Mouse (Mus musculus) neural tube, embryonic 14.5 days (tissue): ENCODE data around the gene Dirc2. TPM values are rescaled to one million over a fixed set of nuclear protein-coding genes. Genes with fewer than 3 reads are reported as not detected.

Experiments
- ATAC-seq: fragments of 200-750 bp; cut with Nextera tagmentation; 2 replicates; pipeline ENCODE4 v1.8.0; 2017; ENCODE audit warnings: low read depth, mild to moderate bottlenecking, moderate TSS enrichment, moderate library complexity
- H3K27ac ChIP-seq: fragments of 300-500 bp; sonication (generic); 2 replicates; pipeline ENCODE4 v1.5.1; 2014; ENCODE audit warnings: low read depth, mild to moderate bottlenecking, control low read depth, low read length, moderate library complexity, mixed read lengths
- H3K27me3 ChIP-seq: fragments of 300-500 bp; sonication (generic); 2 replicates; pipeline ENCODE4 v1.6.1; 2014; ENCODE audit warnings: low read length; ENCODE audit not compliant: control insufficient read depth, insufficient read depth
- H3K36me3 ChIP-seq: fragments of 300-500 bp; sonication (generic); 2 replicates; pipeline ENCODE4 v1.6.1; 2014; ENCODE audit warnings: low read length, mixed read lengths; ENCODE audit not compliant: control insufficient read depth, insufficient read depth
- H3K4me1 ChIP-seq: fragments of 300-500 bp; sonication (generic); 2 replicates; pipeline ENCODE4 v1.6.1; 2014; ENCODE audit warnings: low read length; ENCODE audit not compliant: control insufficient read depth, insufficient read depth
- H3K4me2 ChIP-seq: fragments of 300-500 bp; sonication (generic); 2 replicates; pipeline ENCODE4 v1.6.1; 2014; ENCODE audit warnings: mild to moderate bottlenecking, low read depth, low read length, control low read depth
- H3K4me3 ChIP-seq: fragments of 300-500 bp; sonication (generic); 2 replicates; pipeline ENCODE4 v1.5.1; 2014; ENCODE audit warnings: low read depth, low read length, control low read depth, mixed read lengths
- H3K9ac ChIP-seq: fragments of 300-500 bp; sonication (generic); replicated peaks from 2 replicates; pipeline ENCODE4 v1.6.1; 2014; ENCODE audit warnings: low read depth, mild to moderate bottlenecking, control low read depth, low read length, mixed read lengths
- H3K9me3 ChIP-seq: fragments of 300-500 bp; sonication (generic); 2 replicates; pipeline ENCODE4 v1.6.1; 2016; ENCODE audit warnings: low read length; ENCODE audit not compliant: control insufficient read depth
- WGBS: fragments of 180-500 bp; shearing (Covaris S2); extraction: QIAGEN DNeasy Blood & Tissue Kit; methylation state at CpG from one replicate; pipeline ENCODE4 v1.1.7; 2014; 5-methylcytosine and 5-hydroxymethylcytosine counted together
- polyA plus RNA-seq: library from polyadenylated mRNA; unstranded; fragments of >200 nt; fragmentation: Nextera tagmentation; extraction: Ambion mirVana; gene quantifications from 2 replicates; pipeline ENCODE4 v1.2.1, GENCODE M21; 2014

The Dirc2 gene
- polyA plus RNA-seq, 1 experiment from 2014 or later: 45.9 TPM

- peaks cover 8% of the 10 kb centered on the region; the same call in 1 of the 2 replicates for H3K4me1 ChIP-seq
- no peaks in the 10 kb centered on the region for H3K27me3 ChIP-seq
- ATAC-seq: no peak
- peaks cover 4% of the 10 kb centered on the region; the same call in 1 of the 2 replicates for H3K36me3 ChIP-seq
- H3K4me3 ChIP-seq: no peak overlapping the region
- 42% methylated on average over 6 of the region's 6 CpGs for WGBS
- H3K9ac ChIP-seq: no peak overlapping the region
- no peak overlapping the region for H3K27ac ChIP-seq
- H3K4me2 ChIP-seq: no peak overlapping the region
- no peaks in the 10 kb centered on the region for H3K9me3 ChIP-seq
These were observed 53.8 kb downstream of the Dirc2 start for GRCm38 (mm10) chr16:35715350-35715749.

GRCm38 (mm10) chr16:35714689-35715088 lies 54.5 kb downstream of the Dirc2 start:
- no peak overlapping the region for H3K27ac ChIP-seq
- no peaks in the 10 kb centered on the region for H3K27me3 ChIP-seq
- WGBS: 79% methylated on average over 7 of the region's 7 CpGs

GRCm38 (mm10) chr16:35713606-35714005 lies 55.5 kb downstream of the Dirc2 start:
- Histone ChIP-seq H3K9ac (no peak overlapping the region), H3K9me3 (no peaks in the 10 kb centered on the region), H3K27me3 (no peaks in the 10 kb centered on the region), H3K36me3 (peaks cover 4% of the 10 kb centered on the region; the same call in 1 of the 2 replicates), H3K4me2 (no peak overlapping the region), H3K27ac (no peak overlapping the region), H3K4me3 (no peak overlapping the region), H3K4me1 (peaks cover 8% of the 10 kb centered on the region; the same call in 1 of the 2 replicates)
- 78% methylated on average over 7 of the region's 7 CpGs for whole genome bisulfite sequencing
- ATAC-seq: no peak

More at GRCm38 (mm10) chr16:35714689-35715088, 54.5 kb downstream of the Dirc2 start:
- Histone ChIP-seq H3K9me3 (no peaks in the 10 kb centered on the region), H3K4me2 (no peak overlapping the region), H3K36me3 (peaks cover 4% of the 10 kb centered on the region; the same call in 1 of the 2 replicates), H3K9ac (no peak overlapping the region), H3K4me3 (no peak overlapping the region), H3K4me1 (peaks cover 8% of the 10 kb centered on the region; the same call in 1 of the 2 replicates)
- ATAC-seq: 0 out of 2 replicates have a peak, but pooled peaks have one; percentile 22

GRCm38 (mm10) chr16:35711004-35711403 lies 58.2 kb downstream of the Dirc2 start:
- H3K9me3 ChIP-seq: no peaks in the 10 kb centered on the region
- ATAC-seq: peak; percentile 56
- no peak overlapping the region for H3K4me2 ChIP-seq
- no peaks in the 10 kb centered on the region for H3K27me3 ChIP-seq
- no peak overlapping the region for H3K9ac ChIP-seq
- no peak overlapping the region for H3K4me3 ChIP-seq
- no peaks in the 10 kb centered on the region for H3K36me3 ChIP-seq
- peaks cover 8% of the 10 kb centered on the region; the same call in 1 of the 2 replicates for H3K4me1 ChIP-seq
- 33% methylated on average over 7 of the region's 7 CpGs for WGBS
- no peak overlapping the region for H3K27ac ChIP-seq

GRCm38 (mm10) chr16:35707004-35707403 lies 62.2 kb downstream of the Dirc2 start:
- 95% methylated on average over 5 of the region's 5 CpGs for WGBS
- Histone ChIP-seq H3K9ac (no peak overlapping the region), H3K9me3 (no peaks in the 10 kb centered on the region), H3K4me2 (no peak overlapping the region), H3K27me3 (no peaks in the 10 kb centered on the region), H3K36me3 (no peaks in the 10 kb centered on the region), H3K27ac (no peak overlapping the region), H3K4me3 (no peak overlapping the region), H3K4me1 (peaks cover 4% of the 10 kb centered on the region; the same call in 1 of the 2 replicates)
- no peak for ATAC-seq

GRCm38 (mm10) chr16:35704796-35705195 lies 64.4 kb downstream of the Dirc2 start:
- ATAC-seq: no peak
- Histone ChIP-seq H3K4me3 (no peak overlapping the region), H3K4me1 (no peaks in the 10 kb centered on the region), H3K27me3 (no peaks in the 10 kb centered on the region), H3K36me3 (no peaks in the 10 kb centered on the region), H3K27ac (no peak overlapping the region), H3K4me2 (no peak overlapping the region), H3K9me3 (no peaks in the 10 kb centered on the region), H3K9ac (no peak overlapping the region)
- WGBS: 61% methylated on average over 14 of the region's 14 CpGs

GRCm38 (mm10) chr16:35703763-35704679 lies 65.1 kb downstream of the Dirc2 start:
- Histone ChIP-seq H3K4me1 (no peaks in the 10 kb centered on the region), H3K4me2 (no peak overlapping the region), H3K36me3 (no peaks in the 10 kb centered on the region), H3K4me3 (no peak overlapping the region), H3K27ac (no peak overlapping the region), H3K9me3 (no peaks in the 10 kb centered on the region), H3K9ac (no peak overlapping the region), H3K27me3 (no peaks in the 10 kb centered on the region)
- WGBS: 46% methylated on average over 16 of the region's 16 CpGs
- ATAC-seq: no peak; the same call in 1 of the 2 replicates

GRCm38 (mm10) chr16:35701823-35702222 lies 67.3 kb downstream of the Dirc2 start:
- Histone ChIP-seq H3K27me3 (no peaks in the 10 kb centered on the region), H3K9me3 (no peaks in the 10 kb centered on the region), H3K4me3 (no peak overlapping the region), H3K4me1 (no peaks in the 10 kb centered on the region), H3K9ac (no peak overlapping the region), H3K36me3 (0 out of 2 replicates have a peak, but pooled peaks cover 3% of the 10 kb centered on the region), H3K27ac (no peak overlapping the region), H3K4me2 (no peak overlapping the region)
- ATAC-seq: no peak
- WGBS: 73% methylated on average over 11 of the region's 11 CpGs

GRCm38 (mm10) chr16:35696103-35696502 lies 73.1 kb downstream of the Dirc2 start:
- 94% methylated on average over 2 of the region's 2 CpGs for WGBS
- no peak overlapping the region for H3K27ac ChIP-seq
- H3K9ac ChIP-seq: no peak overlapping the region
- no peak overlapping the region for H3K4me2 ChIP-seq
- no peak overlapping the region for H3K4me3 ChIP-seq
- H3K4me1 ChIP-seq: no peaks in the 10 kb centered on the region
- 0 out of 2 replicates have a peak, but pooled peaks cover 3% of the 10 kb centered on the region for H3K36me3 ChIP-seq
- H3K27me3 ChIP-seq: no peaks in the 10 kb centered on the region
- ATAC-seq: no peak
- no peaks in the 10 kb centered on the region for H3K9me3 ChIP-seq
